ENCODE assay signal across 8 mouse cellular contexts in genomic region chr11:32267964-32268363, GRCm38 (mm10). TPM values are rescaled to one million over a fixed set of nuclear protein-coding genes. Genes with fewer than 3 reads are reported as not detected.
DNase-seq lines count a peak whose midpoint lies in the region; ATAC-seq lines count a peak whose summit lies in the region.

No protein-coding gene starts in this region.

- intact Hi-C loops in gastrocnemius, postnatal 36 days (cut with DNase I), result no loop called here

- H3K27me3 ChIP-seq in intestine, embryonic 15.5 days (replicated peaks), result no peaks in the 10 kb centered on the region
- H3K27me3 ChIP-seq in neural tube, embryonic 13.5 days, result 0 out of 2 replicates have a peak, but pooled peaks cover 3% of the 10 kb centered on the region

- peak overlapping the region; percentile 66 for H3K4me2 ChIP-seq in intestine, embryonic 15.5 days (replicated peaks)
- peak overlapping the region; percentile 60 for H3K4me2 ChIP-seq in neural tube, embryonic 13.5 days

- H3K4me3 ChIP-seq in intestine, embryonic 15.5 days (replicated peaks), result peak overlapping the region; percentile 78
- H3K4me3 ChIP-seq in neural tube, embryonic 13.5 days, result peak overlapping the region; percentile 77

- H3K4me1 ChIP-seq in intestine, embryonic 15.5 days (replicated peaks), result 0 out of 2 replicates have a peak, but pooled peaks cover 3% of the 10 kb centered on the region
- peaks cover 18% of the 10 kb centered on the region for H3K4me1 ChIP-seq in neural tube, embryonic 13.5 days (replicated peaks)

- peak overlapping the region; percentile 96 for H3K9ac ChIP-seq in intestine, embryonic 15.5 days
- peak overlapping the region; percentile 94 for H3K9ac ChIP-seq in neural tube, embryonic 13.5 days

- H3K27ac ChIP-seq in intestine, embryonic 15.5 days, result peak overlapping the region; percentile 93; the same call in 1 of the 2 replicates
- peak overlapping the region; percentile 98 for H3K27ac ChIP-seq in neural tube, embryonic 13.5 days (replicated peaks)

- WGBS in intestine, embryonic 15.5 days, result 25% methylated on average over 5 of the region's 5 CpGs
- 23% methylated on average over 5 of the region's 5 CpGs for WGBS in neural tube, embryonic 13.5 days

- DNase-seq in cerebellum, adult 9-10 months, result no peak
- peak; percentile 26 for DNase-seq in thymus, postnatal 14 days
- DNase-seq in thymus, adult 18-20 months, result no peak
- no peak for DNase-seq in left cerebral cortex, adult 11 months (ENCODE audit: low spot score)
- no peak for DNase-seq in gastrocnemius, postnatal 36 days

- ATAC-seq in cerebellum, adult (ENCODE audit: insufficient number of reproducible peaks, low FRiP score, low TSS enrichment), result 0 out of 2 replicates have a peak, but pooled peaks have one; percentile 2
- ATAC-seq in intestine, embryonic 15.5 days, result peak; percentile 27
- ATAC-seq in neural tube, embryonic 13.5 days (ENCODE audit: low read depth), result peak; percentile 48

- H3K36me3 ChIP-seq in intestine, embryonic 15.5 days, result no peaks in the 10 kb centered on the region
- no peaks in the 10 kb centered on the region for H3K36me3 ChIP-seq in neural tube, embryonic 13.5 days

- no peaks in the 10 kb centered on the region for H3K9me3 ChIP-seq in intestine, embryonic 15.5 days
- H3K9me3 ChIP-seq in neural tube, embryonic 13.5 days, result no peaks in the 10 kb centered on the region

RNA-seq across cellular contexts. Expression of gene Nprl3, which starts 0.5 kb away (rescaled TPM):
- polyA plus RNA-seq in intestine, embryonic 15.5 days (2015; fragmentation: Nextera tagmentation; extraction: Ambion mirVana), result 29.4 and 33.6 TPM in 2 replicates
- polyA plus RNA-seq in neural tube, embryonic 13.5 days (2015; fragmentation: Nextera tagmentation; extraction: Ambion mirVana), result 39.8 and 42.8 TPM in 2 replicates
- 10 to 100 TPM; 20.2 to 26.1 TPM for total RNA-seq in gastrocnemius, postnatal 36 days (2021)

RNA-seq across cellular contexts. Expression of gene Hba-x, which starts 8.2 kb away (rescaled TPM):
- 36.3 and 48.2 TPM in 2 replicates for polyA plus RNA-seq in intestine, embryonic 15.5 days (2015; fragmentation: Nextera tagmentation; extraction: Ambion mirVana)
- polyA plus RNA-seq in neural tube, embryonic 13.5 days (2015; fragmentation: Nextera tagmentation; extraction: Ambion mirVana), result 319 and 454 TPM in 2 replicates
- total RNA-seq in gastrocnemius, postnatal 36 days (2021), result not detected

RNA-seq across cellular contexts. Expression of gene Hba-a1, which starts 15.3 kb away (rescaled TPM):
- polyA plus RNA-seq in intestine, embryonic 15.5 days (2015; fragmentation: Nextera tagmentation; extraction: Ambion mirVana), result 4,064 and 4,369 TPM in 2 replicates
- 2,421 and 2,557 TPM in 2 replicates for polyA plus RNA-seq in neural tube, embryonic 13.5 days (2015; fragmentation: Nextera tagmentation; extraction: Ambion mirVana)
- total RNA-seq in gastrocnemius, postnatal 36 days (2021), result 100 to 1,000 TPM; 252 to 350 TPM

RNA-seq across cellular contexts. Expression of gene Hbq1b, which starts 18.8 kb away (rescaled TPM):
- 3.0 and 3.3 TPM in 2 replicates for polyA plus RNA-seq in intestine, embryonic 15.5 days (2015; fragmentation: Nextera tagmentation; extraction: Ambion mirVana)
- polyA plus RNA-seq in neural tube, embryonic 13.5 days (2015; fragmentation: Nextera tagmentation; extraction: Ambion mirVana), result 2.0 and 3.0 TPM in 2 replicates
- not detected for total RNA-seq in gastrocnemius, postnatal 36 days (2021)

RNA-seq across cellular contexts. Expression of gene Hba-a2, which starts 28.3 kb away (rescaled TPM):
- polyA plus RNA-seq in intestine, embryonic 15.5 days (2015; fragmentation: Nextera tagmentation; extraction: Ambion mirVana), result 10,966 and 11,197 TPM in 2 replicates
- polyA plus RNA-seq in neural tube, embryonic 13.5 days (2015; fragmentation: Nextera tagmentation; extraction: Ambion mirVana), result 5,548 and 5,687 TPM in 2 replicates
- total RNA-seq in gastrocnemius, postnatal 36 days (2021), result 100 to 1,000 TPM; 195 to 294 TPM
